Mouse (Mus musculus) spleen, postnatal 4 days (tissue): ENCODE measurements around the gene Rftn2.
A peak's percentile ranks its signal among the peaks of the same experiment; 100 is the strongest.

Experiments
- DNase-seq, 2 experiments: peaks; one replicate each; pipeline ENCODE4 v3.0.0; 2022; ENCODE audit warnings: low spot score in 2 of 2

The Rftn2 gene

GRCm38 (mm10) chr1:55173720-55174557 lies 52.6 kb downstream of the Rftn2 start:
- DNase-seq, result no peak

GRCm38 (mm10) chr1:55171361-55172325 lies 54.9 kb downstream of the Rftn2 start:
- DNase-seq, result no peak

- no peak for DNase-seq
Measured at GRCm38 (mm10) chr1:55168591-55168990, 58.0 kb downstream of the Rftn2 start.

- DNase-seq, result no peak
Measured at GRCm38 (mm10) chr1:55167560-55167959, 59.0 kb downstream of the Rftn2 start.

GRCm38 (mm10) chr1:55164005-55164404 lies 62.6 kb downstream of the Rftn2 start:
- DNase-seq, result no peak

GRCm38 (mm10) chr1:55162781-55163180 lies 63.8 kb downstream of the Rftn2 start:
- no peak for DNase-seq

GRCm38 (mm10) chr1:55161895-55162294 lies 64.7 kb downstream of the Rftn2 start:
- no peak for DNase-seq

- DNase-seq, result no peak
Measured at GRCm38 (mm10) chr1:55160831-55161638, 65.5 kb downstream of the Rftn2 start.

GRCm38 (mm10) chr1:55160218-55160617 lies 66.4 kb downstream of the Rftn2 start:
- DNase-seq, result no peak

GRCm38 (mm10) chr1:55158821-55159220 lies 67.8 kb downstream of the Rftn2 start:
- DNase-seq, result no peak

- no peak for DNase-seq
Measured at GRCm38 (mm10) chr1:55158211-55158610, 68.4 kb downstream of the Rftn2 start.

- peak in 1 of 2 experiments; percentile 44 for DNase-seq
Measured at GRCm38 (mm10) chr1:55157329-55157728, 69.3 kb downstream of the Rftn2 start.

- DNase-seq, result no peak
Measured at GRCm38 (mm10) chr1:55145556-55145955, 81.0 kb downstream of the Rftn2 start.

GRCm38 (mm10) chr1:55144338-55144737 lies 82.2 kb downstream of the Rftn2 start:
- DNase-seq, result no peak

- DNase-seq, result no peak
Measured at GRCm38 (mm10) chr1:55135846-55136245, 90.7 kb downstream of the Rftn2 start.

- DNase-seq, result no peak
Measured at GRCm38 (mm10) chr1:55134301-55134700, 92.3 kb downstream of the Rftn2 start.

GRCm38 (mm10) chr1:55133173-55133572 lies 93.4 kb downstream of the Rftn2 start:
- no peak for DNase-seq

- no peak for DNase-seq
Measured at GRCm38 (mm10) chr1:55132308-55132707, 94.3 kb downstream of the Rftn2 start.

GRCm38 (mm10) chr1:55131424-55132014 lies 95.1 kb downstream of the Rftn2 start:
- peak in 1 of 2 experiments; percentile 64 for DNase-seq

- DNase-seq, result peak; percentile 92 to 98
Measured at GRCm38 (mm10) chr1:55130943-55131401, 95.6 kb downstream of the Rftn2 start, which contains the start of gene Mob4. Gene Mob4 (plus strand): TSS chr1:55131231.
